Mouse (Mus musculus): ENCODE results near the gene Abi1.
A peak's percentile ranks its signal among the peaks of the same experiment; 100 is the strongest.
"Not testable (repeated sequence)": the region's sequence is repeated elsewhere in the genome, so short reads cannot be mapped to it uniquely, and the experiment has no call there.

Abi1 gene

DNA sequence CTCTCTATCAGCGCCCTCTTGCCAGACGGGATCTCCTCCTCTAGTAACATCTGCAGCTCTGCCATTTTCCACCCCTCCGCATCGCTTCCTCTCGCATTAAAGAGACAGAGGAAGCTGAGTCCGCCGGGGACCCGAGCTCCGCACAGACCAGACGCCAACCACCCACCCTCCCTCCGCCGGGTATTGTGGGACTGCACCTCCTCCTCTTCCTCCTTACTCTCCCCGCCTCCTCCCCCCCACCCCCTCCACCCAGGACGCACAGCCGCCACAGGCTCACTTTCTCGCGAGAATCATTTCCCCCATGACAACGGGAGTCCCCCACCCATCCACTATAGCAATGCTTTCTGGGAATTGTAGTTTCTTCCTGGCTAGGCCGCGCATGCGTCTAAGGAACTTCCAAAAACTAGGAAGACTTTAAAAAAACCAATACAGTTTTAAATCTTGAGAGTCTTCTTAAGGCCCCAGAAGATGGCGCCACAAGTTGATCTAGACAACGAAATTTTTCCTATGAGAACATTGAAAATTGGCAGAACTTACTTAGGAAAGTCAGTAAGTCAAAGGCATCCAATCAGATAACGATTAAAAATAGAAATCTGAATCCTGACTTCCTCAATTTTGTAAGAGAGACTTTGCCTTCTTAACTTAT, at the start of gene Abi1:
Abi1 (minus strand) TSS at position 241 of the 646 bp plus-strand sequence.
- DNase-seq (ENCODE audit: low read depth, low spot score) = peak; percentile 98

DNA sequence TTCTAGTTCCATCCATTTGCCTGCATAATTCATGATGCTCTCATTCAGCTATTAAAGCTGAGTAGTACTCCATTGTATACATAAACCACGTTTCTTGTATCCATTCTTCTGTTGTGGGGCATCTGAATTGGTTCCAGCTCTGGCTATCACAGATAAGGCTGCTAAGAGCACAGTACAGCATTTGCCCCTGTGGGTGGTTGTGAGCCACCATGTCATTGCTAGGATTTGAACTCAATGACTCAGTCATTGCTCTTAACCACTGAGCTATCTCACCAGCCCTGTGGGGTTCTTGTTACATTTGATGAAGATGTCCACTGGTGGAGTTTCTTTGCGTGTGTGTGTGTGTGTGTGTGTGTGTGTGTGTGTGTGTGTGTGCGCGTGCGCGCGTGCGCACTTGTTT, 44.5 kb upstream of the Abi1 start:
- DNase-seq (ENCODE audit: low read depth, low spot score) = no peak

DNA sequence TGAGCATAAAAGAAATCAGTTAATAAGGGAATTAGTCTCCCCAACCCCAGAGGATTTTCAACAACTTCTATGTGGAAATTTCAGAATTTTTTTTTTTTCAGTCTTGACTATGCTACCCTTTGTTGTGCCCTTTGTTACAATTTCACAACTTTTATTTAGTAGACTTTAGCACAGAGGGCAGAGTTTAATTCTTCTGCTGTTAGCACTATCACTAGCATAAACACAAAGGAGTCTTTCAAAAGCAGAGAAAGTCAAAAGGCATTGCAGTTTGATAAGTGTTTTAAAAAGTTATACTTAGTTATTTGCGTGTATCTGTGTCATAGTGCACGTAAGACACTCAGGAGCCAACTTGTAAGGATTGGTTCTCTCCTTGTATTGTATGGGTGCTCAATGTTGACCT, 38.5 kb upstream of the Abi1 start:
- DNase-seq (ENCODE audit: low read depth, low spot score) = no peak

DNA sequence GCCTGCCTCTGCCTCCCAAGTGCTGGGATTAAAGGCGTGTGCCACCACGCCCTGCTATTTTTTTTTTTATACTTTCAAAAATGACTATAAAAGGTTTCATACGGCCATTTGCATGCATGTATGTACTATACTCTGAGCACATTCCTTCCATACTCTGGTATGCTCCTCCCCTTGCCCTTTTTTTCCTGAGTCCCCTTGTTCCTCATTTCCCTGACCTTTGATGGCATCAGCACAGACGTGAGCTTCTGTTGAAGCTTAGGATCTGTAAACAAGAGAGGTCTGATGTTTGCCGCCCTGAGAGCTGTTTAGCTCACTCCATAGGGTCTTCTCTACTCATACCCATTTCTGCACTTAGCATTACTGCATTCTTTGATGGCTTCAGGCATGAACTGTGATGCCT, 37.7 kb upstream of the Abi1 start:
- DNase-seq (ENCODE audit: low read depth, low spot score) = no peak

DNA sequence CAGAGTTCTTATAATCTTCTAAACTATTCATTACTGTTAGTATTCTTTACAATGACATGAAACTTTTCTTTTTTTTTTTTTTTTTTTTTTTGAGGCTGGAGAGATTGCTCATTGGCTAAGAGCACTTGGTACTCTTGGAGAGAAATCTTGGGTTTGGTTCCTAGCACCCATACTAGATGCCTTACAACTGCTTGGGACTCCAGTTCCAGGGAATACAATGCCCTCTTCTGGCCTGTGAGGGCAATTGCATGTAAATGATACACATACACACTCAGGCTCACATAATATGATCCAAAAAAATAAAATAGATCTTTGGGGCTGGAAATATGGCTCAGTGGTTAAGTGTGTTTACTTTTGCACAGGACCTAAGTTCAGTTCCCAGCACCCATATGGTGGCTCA, 36.7 kb upstream of the Abi1 start:
- DNase-seq (ENCODE audit: low read depth, low spot score) = peak; percentile 45

DNA sequence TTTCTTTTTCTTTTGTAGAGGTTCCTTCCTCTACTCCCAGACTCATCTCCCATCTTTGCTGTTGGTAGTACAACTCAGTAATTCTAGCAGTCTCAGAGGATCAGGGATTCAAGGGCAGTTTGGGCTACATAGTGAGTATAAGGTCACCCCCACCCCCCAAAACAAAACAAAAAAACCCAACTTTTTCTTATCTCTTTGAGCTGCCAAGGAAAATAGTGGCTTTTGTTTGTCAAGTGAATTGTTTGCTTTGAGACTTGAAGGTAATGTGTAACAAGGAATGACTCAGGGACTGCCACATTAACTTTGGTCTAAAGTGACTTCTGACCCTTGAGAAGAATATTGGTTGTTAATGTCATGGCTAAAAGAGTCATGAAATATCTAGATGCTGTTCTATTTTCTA, 35.8 kb upstream of the Abi1 start:
- DNase-seq (ENCODE audit: low read depth, low spot score) = no peak

DNA sequence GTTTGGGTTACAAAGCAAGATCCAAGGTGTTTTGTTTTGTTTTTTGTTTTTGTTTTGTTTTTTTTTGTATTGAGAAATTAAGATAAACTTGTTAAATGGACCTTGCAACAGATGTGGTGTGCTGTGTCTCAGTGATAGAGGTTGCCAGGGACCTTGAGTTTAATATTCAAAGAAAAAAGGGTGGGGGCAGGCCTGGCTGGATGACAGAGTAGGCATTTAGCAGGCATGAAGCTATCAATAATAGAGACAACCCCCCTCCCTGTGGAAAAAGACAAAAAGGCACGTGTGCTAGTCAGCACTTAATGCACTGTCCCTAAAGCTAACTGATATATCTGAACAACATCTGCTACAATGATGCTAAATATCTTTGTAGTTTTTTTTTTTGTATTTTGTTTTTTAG, 31.4 kb upstream of the Abi1 start:
- no peak for DNase-seq (ENCODE audit: low read depth, low spot score)

DNA sequence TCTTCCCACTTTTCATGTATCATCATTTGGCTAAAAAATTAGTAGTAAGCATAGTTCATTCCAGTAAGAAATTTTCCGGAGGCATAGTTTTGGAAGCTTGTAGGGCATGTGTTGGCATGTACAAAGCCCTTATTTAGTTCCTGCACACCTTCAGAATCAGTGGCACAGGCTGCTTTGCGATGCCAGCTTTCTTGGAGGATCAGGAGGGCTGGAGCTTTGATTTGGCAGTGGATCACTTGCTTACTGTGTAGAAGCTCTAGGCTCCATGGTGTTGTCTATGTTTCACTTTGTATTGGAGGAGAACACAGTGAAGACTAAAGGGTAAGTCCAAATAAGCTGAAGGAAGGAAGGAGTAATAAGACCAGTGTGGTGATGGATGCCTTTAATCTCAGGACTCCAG, 30.4 kb upstream of the Abi1 start:
- no peak for DNase-seq (ENCODE audit: low read depth, low spot score)

DNA sequence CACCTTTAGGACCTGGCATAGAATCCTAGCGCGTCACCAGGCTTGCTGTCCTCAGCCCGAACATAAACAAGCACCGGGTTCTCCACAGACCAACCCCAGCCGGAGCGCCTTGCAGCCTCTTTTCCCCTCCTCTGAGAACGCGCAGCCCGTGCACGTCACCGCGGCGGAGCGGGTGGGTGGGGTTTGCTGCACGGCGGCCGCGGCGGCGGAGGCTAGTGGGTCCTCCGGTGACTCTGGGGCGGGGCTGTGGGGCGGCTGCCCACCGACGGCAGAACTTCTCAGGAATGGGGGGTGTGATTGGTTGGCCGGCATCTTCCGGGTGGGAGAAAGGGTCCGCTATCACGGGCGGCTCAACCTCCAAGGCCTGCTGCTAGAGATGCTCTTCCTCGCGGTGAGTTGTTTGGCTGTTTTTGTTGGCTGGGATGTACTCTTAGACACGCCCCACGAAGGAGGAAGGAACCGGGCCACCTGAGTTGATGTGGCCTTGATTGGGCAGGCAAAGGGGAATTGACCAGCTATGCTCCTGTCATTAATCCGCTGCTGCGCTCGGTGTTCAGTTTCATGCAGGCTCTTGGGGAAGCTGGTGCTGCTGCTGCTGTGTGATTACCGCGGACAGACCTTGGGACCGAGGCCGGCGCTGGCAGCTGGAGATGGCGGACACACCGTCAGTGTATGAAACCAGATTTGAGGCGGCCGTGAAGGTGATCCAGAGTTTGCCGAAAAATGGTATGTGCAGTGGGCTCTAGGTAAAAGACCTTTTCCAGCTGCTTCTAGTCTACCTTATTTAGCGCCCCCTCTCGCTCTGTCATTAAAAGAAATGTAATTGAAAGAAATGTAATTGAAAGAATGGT, 29.1 kb upstream of the Abi1 start:
- DNase-seq (ENCODE audit: low read depth, low spot score) = peak; percentile 95

DNA sequence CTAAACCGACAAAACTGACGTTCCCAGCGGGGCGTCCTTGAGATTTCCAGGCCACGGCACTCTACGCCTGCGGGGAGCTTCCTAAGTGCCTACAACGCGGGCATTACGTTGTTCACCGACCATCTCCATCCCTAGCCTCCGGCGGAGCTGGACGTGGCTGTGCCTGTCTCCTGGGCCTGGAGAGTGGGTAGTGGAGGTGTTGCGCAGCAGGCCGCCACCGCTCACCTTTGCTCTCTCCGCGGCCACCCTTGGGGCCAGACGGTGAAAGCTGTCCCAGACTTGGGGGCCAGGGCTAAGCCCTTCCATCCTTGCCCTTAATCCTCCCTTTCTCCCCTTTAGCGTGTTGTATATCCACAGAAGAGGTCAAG, 28.3 kb upstream of the Abi1 start:
- DNase-seq (ENCODE audit: low read depth, low spot score) = no peak

DNA sequence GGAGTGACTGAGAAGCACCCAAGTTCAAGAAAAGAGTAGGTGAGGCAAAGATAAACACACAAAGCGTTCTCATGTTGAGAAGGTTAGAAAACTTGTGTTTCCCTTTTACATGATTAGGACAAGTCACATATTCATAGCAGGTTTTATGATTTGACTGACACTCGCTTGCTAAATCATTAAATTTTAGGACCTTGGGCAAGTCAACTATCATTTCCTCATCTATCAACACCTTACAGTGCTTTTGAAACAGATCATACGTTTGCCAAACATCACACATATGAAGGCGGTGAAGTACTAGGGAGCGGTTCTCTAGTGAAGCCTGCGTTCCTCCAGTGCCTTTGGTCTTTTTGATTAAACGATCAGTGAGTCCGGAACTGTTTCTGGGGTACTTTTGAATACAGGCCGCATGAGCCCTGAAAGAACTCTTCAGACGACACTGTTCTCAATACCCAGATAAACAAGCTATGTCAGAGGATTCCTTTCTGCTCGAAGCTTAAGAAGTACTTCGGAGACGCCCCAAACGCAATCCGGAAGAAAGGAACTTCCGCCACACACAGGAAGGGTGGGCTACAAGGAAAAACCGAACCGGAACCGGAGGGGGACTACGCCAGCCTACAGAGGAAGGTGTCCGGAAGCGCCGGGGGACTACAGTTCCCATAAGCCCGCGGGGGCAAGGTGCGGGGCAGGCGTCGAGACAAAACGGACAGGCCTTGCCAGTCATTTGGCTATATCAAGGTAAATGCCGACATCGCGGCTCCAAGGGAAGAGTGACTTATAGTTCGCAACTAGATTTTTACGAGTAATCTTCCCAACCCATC, 27.7 kb upstream of the Abi1 start, which contains the start of gene Acbd5:
Acbd5 (plus strand) TSS at position 616 of the 818 bp plus-strand sequence.
- DNase-seq (ENCODE audit: low read depth, low spot score) = peak; percentile 97

DNA sequence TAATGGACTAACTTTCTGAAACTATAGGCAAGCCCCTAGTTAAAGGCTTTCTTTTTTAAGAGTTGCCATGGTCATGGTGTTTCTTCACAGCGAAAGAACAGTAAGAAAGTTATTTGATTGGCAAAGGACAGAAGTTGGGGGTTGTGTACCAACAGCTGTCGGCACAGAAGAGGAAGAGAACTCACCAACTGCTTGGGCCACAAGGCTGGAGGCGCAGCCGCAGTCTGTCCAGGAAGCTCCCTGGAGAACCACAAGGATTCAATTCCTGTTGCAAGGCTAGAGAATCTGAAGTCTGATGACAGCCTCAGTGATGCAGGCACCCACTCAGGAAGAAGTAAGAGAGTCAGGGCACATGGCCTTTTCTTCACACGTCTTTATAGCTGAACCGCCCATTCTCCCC, 12.5 kb upstream of the Abi1 start:
- no peak for DNase-seq (ENCODE audit: low read depth, low spot score)

DNA sequence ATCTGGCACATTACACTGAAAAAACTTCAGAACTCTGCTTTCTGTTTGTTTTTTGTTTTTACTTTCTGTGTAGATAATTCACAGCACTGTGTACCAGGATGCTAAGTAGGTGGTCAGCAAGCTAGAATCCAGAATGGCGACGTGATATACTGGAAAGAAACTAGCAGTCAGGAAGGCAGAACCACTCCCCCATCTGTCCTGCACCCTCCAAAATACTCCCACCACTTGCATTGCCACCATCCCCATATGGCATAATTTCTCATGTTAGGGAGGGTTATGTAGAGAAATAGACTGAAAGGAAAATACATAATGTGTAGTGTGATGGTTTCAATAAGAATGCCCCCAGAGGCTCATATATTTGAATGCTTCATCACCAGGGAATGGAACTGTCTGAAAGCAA, 11.8 kb upstream of the Abi1 start:
- no peak for DNase-seq (ENCODE audit: low read depth, low spot score)

DNA sequence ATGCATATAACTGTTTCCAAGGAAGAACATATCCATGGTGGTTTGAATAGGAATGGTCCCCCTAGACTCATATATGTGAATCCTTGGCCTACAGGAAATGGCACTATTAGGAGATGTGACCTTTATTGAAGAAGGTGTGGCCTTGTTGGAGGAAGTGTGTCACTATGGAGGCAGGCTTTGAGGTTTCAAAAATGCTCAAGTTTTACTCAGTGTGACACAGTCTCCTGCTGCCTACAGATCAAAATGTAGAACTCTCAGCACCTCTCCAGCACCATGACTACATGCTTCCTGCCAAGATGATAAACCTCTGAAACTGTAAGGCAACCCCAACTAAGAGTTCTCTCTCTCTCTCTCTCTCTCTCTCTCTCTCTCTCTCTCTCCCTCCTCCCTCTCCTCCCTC, 8.0 kb upstream of the Abi1 start:
- DNase-seq (ENCODE audit: low read depth, low spot score) = no peak

DNA sequence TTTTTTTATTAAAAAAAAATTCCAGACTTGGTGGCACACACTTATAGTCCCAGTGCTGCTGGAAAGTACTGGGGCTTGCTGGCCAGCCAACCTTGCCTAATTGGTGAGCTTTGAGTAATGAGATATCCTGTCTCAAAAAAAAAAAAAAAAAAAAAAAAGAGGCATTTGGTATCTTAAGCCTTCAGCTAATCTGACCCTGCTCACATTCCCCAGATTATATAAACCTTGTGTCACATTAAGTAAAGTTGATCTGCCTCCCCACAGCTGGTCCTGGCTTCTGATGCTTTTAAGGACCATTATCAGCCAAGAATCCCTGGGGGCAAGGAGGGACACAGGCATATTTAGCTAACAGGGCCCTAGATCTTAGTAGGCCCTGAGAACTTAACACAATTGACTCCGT, 5.7 kb upstream of the Abi1 start:
- DNase-seq (ENCODE audit: low read depth, low spot score) = no peak

DNA sequence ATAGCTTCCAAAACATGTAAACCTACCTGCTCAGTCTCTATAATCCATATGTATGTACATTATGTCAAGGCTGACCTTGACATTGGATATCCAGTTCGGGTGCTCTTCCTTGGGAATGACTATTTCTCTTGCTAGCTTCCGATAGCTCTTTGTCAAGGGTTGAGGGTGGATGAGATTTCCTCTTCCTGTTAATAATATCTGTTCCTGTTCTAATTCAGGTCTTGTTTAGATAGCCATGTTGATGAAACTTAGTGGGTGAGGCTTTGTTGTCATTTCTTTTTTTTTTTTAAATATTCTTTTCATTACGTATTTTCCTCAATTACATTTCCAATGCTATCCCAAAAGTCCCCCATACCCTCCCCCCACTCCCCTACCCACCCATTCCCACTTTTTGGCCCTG, 2.1 kb upstream of the Abi1 start:
- no peak for DNase-seq (ENCODE audit: low read depth, low spot score)

DNA sequence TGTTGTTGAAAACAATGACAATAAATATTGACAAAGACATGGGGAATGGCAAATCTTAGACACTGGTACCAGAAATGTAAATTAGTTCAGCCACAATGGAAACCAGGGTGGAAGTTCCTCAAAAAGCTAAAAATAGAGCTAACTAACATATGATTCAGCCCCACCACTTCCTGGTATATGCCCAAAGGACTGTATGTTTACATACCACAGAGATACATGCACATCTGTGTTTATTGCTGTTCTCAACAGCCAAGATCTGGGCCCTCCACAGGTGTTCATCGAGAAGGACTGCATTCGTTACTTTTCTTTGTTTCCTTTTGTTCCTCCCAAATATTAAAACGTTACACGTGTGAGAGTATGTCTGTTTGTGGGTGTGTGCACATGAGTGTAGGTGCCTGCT, 1.4 kb upstream of the Abi1 start:
- DNase-seq (ENCODE audit: low read depth, low spot score) = no peak

DNA sequence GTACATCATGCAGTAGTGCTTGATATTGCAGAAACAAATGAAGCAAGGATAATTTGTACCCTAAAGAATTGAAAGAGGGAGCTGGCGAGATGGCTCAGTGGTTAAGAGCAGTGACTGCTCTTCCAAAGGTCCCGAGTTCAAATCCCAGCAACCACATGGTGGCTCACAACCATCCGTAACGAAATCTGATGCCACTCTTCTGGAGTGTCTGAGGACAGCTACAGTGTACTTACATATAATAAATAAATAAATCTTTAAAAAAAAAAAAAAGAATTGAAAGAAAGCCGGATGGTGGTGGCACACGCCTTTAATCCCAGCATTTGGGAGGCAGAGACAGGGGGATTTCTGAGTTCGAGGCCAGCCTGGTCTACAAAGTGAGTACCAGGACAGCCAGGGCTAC, 649 bp upstream of the Abi1 start:
- DNase-seq (ENCODE audit: low read depth, low spot score) = not testable (repeated sequence)

DNA sequence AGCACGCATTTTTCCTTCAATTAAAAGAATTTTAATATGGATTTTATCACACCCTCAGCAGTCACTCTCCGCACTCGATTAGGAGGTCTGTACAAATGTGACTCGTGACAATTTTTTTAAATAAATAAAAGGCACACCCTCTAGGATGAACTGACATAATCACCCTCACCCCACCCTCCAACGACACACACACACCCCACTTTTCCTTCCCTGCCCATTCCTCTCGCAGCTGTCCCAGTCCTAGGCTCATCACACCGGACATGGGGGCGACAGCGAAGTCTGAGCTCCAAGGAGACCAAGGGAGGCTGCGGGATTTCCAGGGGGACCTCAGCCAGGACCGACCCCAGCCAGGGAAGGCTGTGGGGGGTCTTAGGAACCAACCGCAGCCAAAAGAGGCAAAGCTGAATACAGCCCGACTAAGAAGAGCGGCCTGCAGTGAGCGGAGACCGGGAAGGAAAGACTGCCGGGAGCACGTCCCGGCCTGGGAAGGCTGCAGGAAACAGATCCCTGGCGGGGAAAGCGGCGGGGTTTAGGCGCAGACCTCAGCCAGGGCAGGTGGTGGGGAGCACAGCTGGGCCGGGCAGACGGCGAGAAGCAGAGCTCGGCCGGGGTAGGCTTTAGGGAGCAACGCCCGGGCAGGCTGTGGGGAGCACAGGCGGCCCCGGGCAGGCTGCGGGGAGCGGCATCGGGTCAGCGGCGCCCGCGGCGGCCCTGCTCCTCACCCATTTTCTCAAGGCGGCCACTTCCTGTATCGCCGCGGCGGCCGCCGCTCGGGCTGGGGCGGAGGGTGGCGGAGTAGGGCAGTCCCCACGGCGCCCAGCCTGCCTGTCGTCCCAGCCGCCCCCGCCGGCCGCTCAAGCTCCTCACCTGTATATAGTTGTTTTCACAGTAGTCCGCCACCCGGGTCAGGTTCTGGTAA, 700 bp downstream of the Abi1 start:
- DNase-seq (ENCODE audit: low read depth, low spot score) = peak; percentile 74

DNA sequence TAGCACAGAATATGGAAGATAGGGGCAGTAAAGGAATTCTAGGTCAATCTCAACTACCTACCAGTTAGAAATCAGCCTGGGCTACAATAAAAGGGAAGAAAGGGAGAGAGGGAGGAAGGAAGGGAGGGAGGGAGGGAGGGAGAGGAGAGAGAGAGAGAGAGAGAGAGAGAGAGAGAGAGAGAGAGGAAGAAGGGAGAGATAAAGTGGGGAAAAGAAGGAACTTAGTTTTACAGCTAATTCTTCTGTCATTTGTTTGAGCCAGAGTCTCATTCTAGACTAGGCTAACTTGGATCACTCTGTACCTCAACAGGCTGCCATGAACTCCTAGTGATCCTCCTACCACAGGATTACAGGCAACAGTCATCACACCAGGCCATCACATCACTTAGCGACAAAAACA, 4.6 kb downstream of the Abi1 start:
- no peak for DNase-seq (ENCODE audit: low read depth, low spot score)

DNA sequence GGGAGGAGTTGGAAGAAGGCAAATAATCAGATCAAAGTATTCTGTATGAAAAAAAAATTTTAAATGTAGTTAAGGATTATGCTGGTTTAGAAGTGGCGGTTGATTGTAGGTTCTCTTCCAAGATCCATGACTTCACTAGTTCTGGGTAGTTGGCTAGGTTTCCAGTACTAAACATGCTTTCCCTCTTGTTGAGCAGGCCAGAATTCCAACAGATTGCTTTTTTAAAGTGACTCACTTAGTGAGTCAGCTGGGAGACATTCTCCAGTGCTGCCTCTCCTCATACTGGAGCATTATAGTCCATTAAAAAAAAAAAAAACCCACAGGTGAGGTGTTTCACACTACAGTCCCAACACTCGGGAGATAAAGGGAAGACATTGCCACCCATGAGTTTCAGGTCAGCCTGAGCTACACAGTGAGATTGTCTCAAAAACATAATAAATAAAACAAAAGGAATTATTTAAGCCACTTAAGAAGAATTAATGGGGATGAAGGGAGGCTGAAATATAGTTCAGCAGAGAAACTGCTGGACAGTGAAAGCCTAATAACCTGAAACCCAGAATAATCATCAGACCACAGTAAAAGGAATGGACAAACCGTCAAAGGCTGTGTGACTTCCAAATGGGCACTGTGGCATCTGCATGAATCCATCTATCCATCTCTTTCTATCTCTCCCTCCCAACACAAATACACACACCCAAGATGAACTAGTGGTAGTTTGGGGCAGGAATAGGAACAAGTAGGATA, 5.2 kb downstream of the Abi1 start:
- no peak for DNase-seq (ENCODE audit: low read depth, low spot score)
